Comparison of ENCODE assay signal across 8 mouse cellular contexts in the genomic region with DNA sequence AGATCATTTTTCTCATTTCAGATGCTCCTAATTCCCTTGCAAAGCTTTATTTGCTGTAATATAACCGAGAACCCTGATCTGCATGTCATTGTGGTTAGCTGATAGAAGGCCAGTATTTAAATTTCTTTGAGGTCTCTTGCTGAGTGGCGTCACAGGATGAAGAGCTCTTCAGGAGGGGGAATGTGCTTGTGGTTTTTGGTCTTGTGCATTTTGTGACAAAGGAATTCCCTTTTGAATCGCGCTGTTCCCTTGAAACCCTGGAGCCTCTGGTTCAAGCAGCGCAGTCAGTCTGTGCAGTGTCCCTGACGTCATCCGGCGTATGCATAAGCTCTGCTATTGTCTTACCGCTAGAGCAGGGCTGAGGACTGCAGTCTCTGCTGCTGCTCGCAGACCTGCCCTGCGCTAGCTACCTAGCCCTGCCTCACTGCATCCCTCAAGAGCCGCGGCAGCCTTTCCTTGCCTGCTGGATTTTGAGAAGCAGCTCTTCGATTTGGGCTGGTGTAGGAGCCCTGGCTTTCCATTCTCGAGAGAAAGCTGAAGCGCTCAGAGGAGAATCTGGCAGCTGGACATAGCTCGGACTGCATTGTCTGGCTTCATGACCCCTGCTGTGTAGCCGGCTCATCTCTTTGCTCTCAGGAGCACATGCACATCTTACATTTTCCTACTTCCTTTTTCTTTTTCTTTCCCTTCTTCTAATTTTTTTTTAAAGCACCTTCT. TPM values are rescaled to one million over a fixed set of nuclear protein-coding genes. Genes with fewer than 3 reads are reported as not detected.
DNase-seq lines count a peak whose midpoint lies in the region; ATAC-seq and TF ChIP-seq lines count a peak whose summit lies in the region.

No protein-coding gene starts in this region.

- no peaks in the 10 kb centered on the region for H3K36me3 ChIP-seq in ES-E14 (ENCODE audit: control insufficient read depth, insufficient read depth, low read length, poor library complexity, severe bottlenecking)
- H3K36me3 ChIP-seq in lung, embryonic 14.5 days (ENCODE audit: insufficient read depth), result no peaks in the 10 kb centered on the region

- peak overlapping the region; percentile 66 for H3K4me2 ChIP-seq in lung, embryonic 14.5 days

- in situ Hi-C loops in ES-E14 (cut with MboI; ENCODE audit: low sequenced_read_pairs in 2 of 2, unreplicated experiment in 2 of 2), result no loop called here

- H3K9ac ChIP-seq in ES-E14 (ENCODE audit: insufficient read depth, low read depth, low read length, poor library complexity, severe bottlenecking), result no peak overlapping the region
- H3K9ac ChIP-seq in lung, embryonic 14.5 days, result peak overlapping the region; percentile 52

- H3K4me1 ChIP-seq in ES-E14 (ENCODE audit: control insufficient read depth in 2 of 2, insufficient read depth in 2 of 2, low read length in 2 of 2, poor library complexity in 1 of 2), result no peaks in the 10 kb centered on the region; a peak in 1 of 4 replicates
- H3K4me1 ChIP-seq in lung, embryonic 14.5 days (ENCODE audit: insufficient read depth), result peaks cover 10% of the 10 kb centered on the region

- peak; percentile 54 for DNase-seq in ES-E14 (ENCODE audit: low read depth, low spot score)
- peak; percentile 81 for DNase-seq in brain, embryonic 18.5 days (ENCODE audit: low read depth, low spot score)
- peak; percentile 38 for DNase-seq in fibroblast of lung, adult 2 months (ENCODE audit: low read depth)
- peak; percentile 73 for DNase-seq in heart, postnatal 4 days
- DNase-seq in layer of hippocampus, adult 9-10 months (ENCODE audit: low spot score), result peak; percentile 72
- DNase-seq in lung, embryonic 14.5 days, result peak; percentile 92
- DNase-seq in testis, postnatal 14 days (ENCODE audit: low spot score), result peak; percentile 21

- TF ChIP-seq CTCF in lung, embryonic 14.5 days (IDR thresholded peaks at IDR 0.05; ENCODE audit: low read depth), result peak; percentile 11; the same call in 1 of the 2 replicates

- peak overlapping the region in 1 of 2 experiments; percentile 60; a peak in 2 of 4 replicates for H3K4me3 ChIP-seq in ES-E14 (ENCODE audit: insufficient read depth in 1 of 2, low read depth in 1 of 2, low read length in 2 of 2, poor library complexity in 1 of 2, severe bottlenecking in 1 of 2)
- H3K4me3 ChIP-seq in lung, embryonic 14.5 days (ENCODE audit: low read depth, low read length), result peak overlapping the region; percentile 38

- no peaks in the 10 kb centered on the region for H3K27me3 ChIP-seq in lung, embryonic 14.5 days (ENCODE audit: insufficient read depth, low read length)

- 4% methylated on average over 18 of the region's 18 CpGs for WGBS in lung, embryonic 14.5 days

- no peak overlapping the region for H3K27ac ChIP-seq in ES-E14 (ENCODE audit: insufficient read depth, low read depth, low read length, poor library complexity, severe bottlenecking)
- H3K27ac ChIP-seq in lung, embryonic 14.5 days (ENCODE audit: low read depth), result peak overlapping the region; percentile 87

- ATAC-seq in lung, embryonic 14.5 days (ENCODE audit: insufficient read depth), result peak; percentile 99
- peak; percentile 97 for ATAC-seq in neutrophil, adult 5-6 weeks (ENCODE audit: extremely low read depth, insufficient number of reproducible peaks, low FRiP score, poor library complexity, severe bottlenecking)

- no peaks in the 10 kb centered on the region for H3K9me3 ChIP-seq in ES-E14 (ENCODE audit: control insufficient read depth, insufficient read depth, low read depth, low read length)
- H3K9me3 ChIP-seq in lung, embryonic 14.5 days (ENCODE audit: low read depth, low read length), result no peaks in the 10 kb centered on the region

TF ChIP-seq in ES-E14, 5 proteins besides CTCF, POLR2A, EP300 and RAD21:
- no peak for TF ChIP-seq HCFC1 (IDR thresholded peaks at IDR 0.05; ENCODE audit: borderline replicate concordance, insufficient read depth, low read length)

RNA-seq across cellular contexts. Expression of a gene that starts 56.3 kb away (rescaled TPM):
- total RNA-seq in ES-E14 (2012; rRNA removed), result 4.0 and 4.2 TPM in 2 replicates
- 10 to 100 TPM; 33.5 to 35.9 TPM for total RNA-seq in heart, postnatal 4 days (2021)
- polyA plus RNA-seq in lung, embryonic 14.5 days (2014; fragmentation: Nextera tagmentation; extraction: Ambion mirVana), result 44.0 and 48.7 TPM in 2 replicates
- total RNA-seq in neutrophil, adult 5-6 weeks (2017), result 9.0 and 10.9 TPM in 2 replicates

Comparison
In these comparisons a context has a peak if more than half of its experiments do, and no peak if none do; other contexts are left out.
1. DNase-seq: peak in every context shown above with its lines; median percentile 92 in lung, embryonic 14.5 days; 81 in brain, embryonic 18.5 days; 73 in heart, postnatal 4 days; 72 in layer of hippocampus, adult 9-10 months; 54 in ES-E14; 38 in fibroblast of lung, adult 2 months; 21 in testis, postnatal 14 days.